Comparison of ENCODE assay signal across 8 mouse cellular contexts in genomic region chr2:127270300-127271041, GRCm38 (mm10). TPM values are rescaled to one million over a fixed set of nuclear protein-coding genes. Genes with fewer than 3 reads are reported as not detected.
A peak's percentile ranks its signal among the peaks of the same experiment; 100 is the strongest.
DNase-seq lines count a peak whose midpoint lies in the region; ATAC-seq and TF ChIP-seq lines count a peak whose summit lies in the region.

No protein-coding gene starts in this region.

- TF ChIP-seq POLR2A in cerebellum, adult 2 months (IDR thresholded peaks at IDR 0.05; ENCODE audit: borderline replicate concordance, insufficient read depth, low read length) = peak; percentile 39
- TF ChIP-seq POLR2A in olfactory bulb, adult 2 months (IDR thresholded peaks at IDR 0.05; ENCODE audit: insufficient read depth, low read depth, low read length) = no peak; the same call in 1 of the 2 replicates
- peak; percentile 34; the same call in 1 of the 2 replicates for TF ChIP-seq POLR2A in thymus, adult 2 months (IDR thresholded peaks at IDR 0.05; ENCODE audit: control insufficient read depth, extremely low read depth, insufficient read depth, low read length, poor library complexity)

- peaks cover 0 to 4% of the 10 kb centered on the region in 2 experiments; a peak in 2 of 4 replicates for H3K4me1 ChIP-seq in ES-E14 (ENCODE audit: control insufficient read depth in 2 of 2, insufficient read depth in 2 of 2, low read length in 2 of 2, poor library complexity in 1 of 2)
- H3K4me1 ChIP-seq in cerebellum, adult 2 months (ENCODE audit: control insufficient read depth, insufficient read depth, low read length) = no peaks in the 10 kb centered on the region; the same call in 1 of the 2 replicates
- no peaks in the 10 kb centered on the region for H3K4me1 ChIP-seq in lung, embryonic 14.5 days (ENCODE audit: insufficient read depth)
- H3K4me1 ChIP-seq in olfactory bulb, adult 2 months (ENCODE audit: control insufficient read depth, insufficient read depth, low read length) = peaks cover 9% of the 10 kb centered on the region; the same call in 1 of the 2 replicates
- peaks cover 3% of the 10 kb centered on the region for H3K4me1 ChIP-seq in thymus, adult 2 months (replicated peaks; ENCODE audit: control insufficient read depth, insufficient read depth, low read length)

- peak; percentile 53 to 79 for ATAC-seq in hematopoietic stem cell, adult 5-6 weeks (replicated peaks in 1 of 2; ENCODE audit: insufficient read depth in 1 of 2, low FRiP score in 2 of 2, low TSS enrichment in 1 of 2, low read depth in 1 of 2, poor library complexity in 2 of 2, severe bottlenecking in 2 of 2)
- peak; percentile 97 for ATAC-seq in lung, embryonic 14.5 days (ENCODE audit: insufficient read depth)

- H3K4me3 ChIP-seq in ES-E14 (ENCODE audit: insufficient read depth in 1 of 2, low read depth in 1 of 2, low read length in 2 of 2, poor library complexity in 1 of 2, severe bottlenecking in 1 of 2) = peak overlapping the region; percentile 94 to 99
- H3K4me3 ChIP-seq in cerebellum, adult 2 months (replicated peaks; ENCODE audit: insufficient read depth, low read depth, low read length) = peak overlapping the region; percentile 89
- H3K4me3 ChIP-seq in lung, embryonic 14.5 days (ENCODE audit: low read depth, low read length) = peak overlapping the region; percentile 98
- peak overlapping the region; percentile 87 for H3K4me3 ChIP-seq in olfactory bulb, adult 2 months (ENCODE audit: insufficient read depth, low read depth, low read length)
- H3K4me3 ChIP-seq in thymus, adult 2 months (ENCODE audit: control insufficient read depth, insufficient read depth, low read length) = peak overlapping the region; percentile 74

- H3K9ac ChIP-seq in ES-E14 (ENCODE audit: insufficient read depth, low read depth, low read length, poor library complexity, severe bottlenecking) = peak overlapping the region; percentile 89
- peak overlapping the region; percentile 90 for H3K9ac ChIP-seq in lung, embryonic 14.5 days

- H3K36me3 ChIP-seq in ES-E14 (ENCODE audit: control insufficient read depth, insufficient read depth, low read length, poor library complexity, severe bottlenecking) = 0 out of 2 replicates have a peak, but pooled peaks cover 2% of the 10 kb centered on the region
- H3K36me3 ChIP-seq in lung, embryonic 14.5 days (ENCODE audit: insufficient read depth) = 0 out of 2 replicates have a peak, but pooled peaks cover 7% of the 10 kb centered on the region
- no peaks in the 10 kb centered on the region for H3K36me3 ChIP-seq in thymus, adult 2 months (ENCODE audit: control insufficient read depth, insufficient read depth, low read length)

- peak overlapping the region; percentile 71 for H3K4me2 ChIP-seq in lung, embryonic 14.5 days

- H3K27me3 ChIP-seq in cerebellum, adult 2 months (ENCODE audit: control insufficient read depth, insufficient read depth, low read length) = no peaks in the 10 kb centered on the region
- no peaks in the 10 kb centered on the region for H3K27me3 ChIP-seq in lung, embryonic 14.5 days (ENCODE audit: insufficient read depth, low read length)
- H3K27me3 ChIP-seq in thymus, adult 2 months (ENCODE audit: control insufficient read depth, insufficient read depth, low read length) = no peaks in the 10 kb centered on the region

- no peak for DNase-seq in ES-E14 (ENCODE audit: low read depth, low spot score)
- peak; percentile 88 to 92 for DNase-seq in cerebellum, adult 2 months
- peak; percentile 82 for DNase-seq in forelimb bud, embryonic 11.5 days (ENCODE audit: low read depth, low spot score)
- peak; percentile 72 to 81 for DNase-seq in layer of hippocampus, adult 8-10 months (ENCODE audit: low spot score in 2 of 2)
- peak; percentile 93 for DNase-seq in lung, embryonic 14.5 days
- DNase-seq in thymus, adult 2 months = peak; percentile 66

- WGBS in cerebellum, adult 2 months = under 1% methylated on average over 75 of the region's 75 CpGs
- WGBS in lung, embryonic 14.5 days = under 1% methylated on average over 66 of the region's 75 CpGs
- WGBS in olfactory bulb, adult 2 months = under 1% methylated on average over 75 of the region's 75 CpGs
- WGBS in thymus, adult 2 months = under 1% methylated on average over 75 of the region's 75 CpGs

- H3K27ac ChIP-seq in ES-E14 (ENCODE audit: insufficient read depth, low read depth, low read length, poor library complexity, severe bottlenecking) = peak overlapping the region; percentile 3; the same call in 1 of the 2 replicates
- H3K27ac ChIP-seq in cerebellum, adult 2 months (ENCODE audit: insufficient read depth, low read length) = peak overlapping the region; percentile 91
- H3K27ac ChIP-seq in lung, embryonic 14.5 days (ENCODE audit: low read depth) = peak overlapping the region; percentile 96
- peak overlapping the region; percentile 80 for H3K27ac ChIP-seq in olfactory bulb, adult 2 months (ENCODE audit: insufficient read depth, low read depth, low read length)
- no peak overlapping the region for H3K27ac ChIP-seq in thymus, adult 2 months (ENCODE audit: control insufficient read depth, insufficient read depth, low read length)

- no peaks in the 10 kb centered on the region for H3K9me3 ChIP-seq in ES-E14 (ENCODE audit: control insufficient read depth, insufficient read depth, low read depth, low read length)
- no peaks in the 10 kb centered on the region for H3K9me3 ChIP-seq in lung, embryonic 14.5 days (ENCODE audit: low read depth, low read length)

- in situ Hi-C loops in ES-E14 (cut with MboI; ENCODE audit: low sequenced_read_pairs in 2 of 2, unreplicated experiment in 2 of 2) = no loop called here

- TF ChIP-seq CTCF in cerebellum, adult 2 months (IDR thresholded peaks at IDR 0.05; ENCODE audit: borderline replicate concordance, insufficient read depth, low read depth, low read length) = no peak
- TF ChIP-seq CTCF in lung, embryonic 14.5 days (IDR thresholded peaks at IDR 0.05; ENCODE audit: low read depth) = no peak
- no peak for TF ChIP-seq CTCF in olfactory bulb, adult 2 months (IDR thresholded peaks at IDR 0.05; ENCODE audit: insufficient read depth, low read depth, low read length)
- TF ChIP-seq CTCF in thymus, adult 2 months (IDR thresholded peaks at IDR 0.05; ENCODE audit: borderline replicate concordance, control insufficient read depth, extremely low read depth, insufficient read depth, low read length, poor library complexity) = 0 out of 2 replicates have a peak, but pooled peaks have one; percentile 23

TF ChIP-seq in ES-E14, 5 proteins besides CTCF, POLR2A, EP300 and RAD21:
- TF ChIP-seq ZNF384 (IDR thresholded peaks at IDR 0.05; ENCODE audit: low read depth, low read length) = no peak
- no peak for TF ChIP-seq CHD2 (IDR thresholded peaks at IDR 0.05; ENCODE audit: low read depth, low read length)
- no peak for TF ChIP-seq MAFK (IDR thresholded peaks at IDR 0.05; ENCODE audit: insufficient read depth, low read depth, low read length)
- TF ChIP-seq ZC3H11A (IDR thresholded peaks at IDR 0.05; ENCODE audit: borderline replicate concordance, low read depth, low read length) = no peak
- TF ChIP-seq HCFC1 (IDR thresholded peaks at IDR 0.05; ENCODE audit: borderline replicate concordance, insufficient read depth, low read length) = no peak; the same call in none of the 2 replicates

RNA-seq across cellular contexts. Expression of gene Stard7, which starts 0.5 kb away (rescaled TPM):
- 30.0 and 40.7 TPM in 2 replicates for total RNA-seq in ES-E14 (2012; rRNA removed)
- polyA plus RNA-seq in cerebellum, adult 2 months (2012; rRNA removed) = 88.7 and 92.2 TPM in 2 replicates
- total RNA-seq in hematopoietic stem cell, adult 5-6 weeks (2017) = 135 and 142 TPM in 2 replicates
- total RNA-seq in layer of hippocampus, adult 8-10 months (2022) = 100 to 1,000 TPM; 100 to 119 (median 107) TPM
- polyA plus RNA-seq in lung, embryonic 14.5 days (2014; fragmentation: Nextera tagmentation; extraction: Ambion mirVana) = 86.6 and 88.7 TPM in 2 replicates
- 1,047 TPM in 1 of 2 replicates, not detected in the other for polyA plus RNA-seq in olfactory bulb, adult 2 months (2012; ENCODE audit: insufficient read depth, insufficient read length, low replicate concordance, missing spikeins)
- 55.8 and 81.8 TPM in 2 replicates for polyA plus RNA-seq in thymus, adult 2 months (2012; rRNA removed)

RNA-seq across cellular contexts. Expression of gene Tmem127, which starts 22.8 kb away (rescaled TPM):
- 17.5 and 18.9 TPM in 2 replicates for total RNA-seq in ES-E14 (2012; rRNA removed)
- polyA plus RNA-seq in cerebellum, adult 2 months (2012; rRNA removed) = 77.9 and 80.3 TPM in 2 replicates
- total RNA-seq in hematopoietic stem cell, adult 5-6 weeks (2017) = 34.3 and 34.8 TPM in 2 replicates
- total RNA-seq in layer of hippocampus, adult 8-10 months (2022) = 10 to 100 TPM; 69.4 to 75.6 (median 72.4) TPM
- polyA plus RNA-seq in lung, embryonic 14.5 days (2014; fragmentation: Nextera tagmentation; extraction: Ambion mirVana) = 22.0 and 22.6 TPM in 2 replicates
- not detected in 2 replicates for polyA plus RNA-seq in olfactory bulb, adult 2 months (2012; ENCODE audit: insufficient read depth, insufficient read length, low replicate concordance, missing spikeins)
- 140 and 143 TPM in 2 replicates for polyA plus RNA-seq in thymus, adult 2 months (2012; rRNA removed)

RNA-seq across cellular contexts. Expression of gene Ciao1, which starts 22.9 kb away (rescaled TPM):
- 71.2 and 86.2 TPM in 2 replicates for total RNA-seq in ES-E14 (2012; rRNA removed)
- 105 and 110 TPM in 2 replicates for polyA plus RNA-seq in cerebellum, adult 2 months (2012; rRNA removed)
- 34.3 and 35.6 TPM in 2 replicates for total RNA-seq in hematopoietic stem cell, adult 5-6 weeks (2017)
- total RNA-seq in layer of hippocampus, adult 8-10 months (2022) = 10 to 100 TPM; 73.1 to 81.0 (median 77.0) TPM
- polyA plus RNA-seq in lung, embryonic 14.5 days (2014; fragmentation: Nextera tagmentation; extraction: Ambion mirVana) = 58.5 and 61.3 TPM in 2 replicates
- not detected in 2 replicates for polyA plus RNA-seq in olfactory bulb, adult 2 months (2012; ENCODE audit: insufficient read depth, insufficient read length, low replicate concordance, missing spikeins)
- polyA plus RNA-seq in thymus, adult 2 months (2012; rRNA removed) = 95.3 and 107 TPM in 2 replicates

Comparison
In these comparisons a context has a peak if more than half of its experiments do, and no peak if none do; other contexts are left out.
1. RNA of gene Ciao1, which starts 22.9 kb away (polyA plus RNA-seq): 105 to 110 TPM in cerebellum, adult 2 months, 95.3 to 107 TPM in thymus, adult 2 months and 58.5 to 61.3 TPM in lung, embryonic 14.5 days; not detected in olfactory bulb, adult 2 months; every median in the first group is over 10 times any median in the second.
2. Peak in every context shown above with its lines, with median percentiles within 50 percentile points of each other: H3K4me3 ChIP-seq.